Mouse (Mus musculus): ENCODE measurements around the gene Uhrf1bp1l. TPM values are rescaled to one million over a fixed set of nuclear protein-coding genes. Genes with fewer than 3 reads are reported as not detected.
"Not testable (repeated sequence)": the region's sequence is repeated elsewhere in the genome, so short reads cannot be mapped to it uniquely, and the experiment has no call there.

The Uhrf1bp1l gene
- 22.0 and 33.6 TPM in 2 replicates for polyA plus RNA-seq (2012; rRNA removed)

- no peak for DNase-seq (ENCODE audit: low read depth)
Measured at GRCm38 (mm10) chr10:89744871-89745665, at the start of gene Uhrf1bp1l. Gene Uhrf1bp1l, plus strand, starts transcription at chr10:89744991.

- DNase-seq (ENCODE audit: low read depth) = no peak
Measured at GRCm38 (mm10) chr10:89695194-89695911, 49.4 kb upstream of the Uhrf1bp1l start.

GRCm38 (mm10) chr10:89696270-89696669 is 48.5 kb upstream of the Uhrf1bp1l start:
- DNase-seq (ENCODE audit: low read depth) = not testable (repeated sequence)

- no peak for DNase-seq (ENCODE audit: low read depth)
Measured at GRCm38 (mm10) chr10:89697956-89698355, 46.8 kb upstream of the Uhrf1bp1l start.

GRCm38 (mm10) chr10:89703042-89703441 is 41.7 kb upstream of the Uhrf1bp1l start:
- no peak for DNase-seq (ENCODE audit: low read depth)

- no peak for DNase-seq (ENCODE audit: low read depth)
Measured at GRCm38 (mm10) chr10:89707397-89707796, 37.4 kb upstream of the Uhrf1bp1l start.

- DNase-seq (ENCODE audit: low read depth) = no peak
Measured at GRCm38 (mm10) chr10:89708720-89709119, 36.1 kb upstream of the Uhrf1bp1l start.

- DNase-seq (ENCODE audit: low read depth) = no peak
Measured at GRCm38 (mm10) chr10:89714910-89715309, 29.9 kb upstream of the Uhrf1bp1l start.

- no peak for DNase-seq (ENCODE audit: low read depth)
Measured at GRCm38 (mm10) chr10:89720252-89720651, 24.5 kb upstream of the Uhrf1bp1l start.

GRCm38 (mm10) chr10:89720796-89721195 is 24.0 kb upstream of the Uhrf1bp1l start:
- no peak for DNase-seq (ENCODE audit: low read depth)

GRCm38 (mm10) chr10:89722247-89723195 is 22.3 kb upstream of the Uhrf1bp1l start:
- peak; percentile 87 for DNase-seq (ENCODE audit: low read depth)

- DNase-seq (ENCODE audit: low read depth) = no peak
Measured at GRCm38 (mm10) chr10:89730386-89730785, 14.4 kb upstream of the Uhrf1bp1l start.

- DNase-seq (ENCODE audit: low read depth) = no peak
Measured at GRCm38 (mm10) chr10:89731341-89731740, 13.4 kb upstream of the Uhrf1bp1l start.

GRCm38 (mm10) chr10:89732001-89732794 is 12.6 kb upstream of the Uhrf1bp1l start, which contains the start of gene Actr6:
Gene Actr6, minus strand, starts transcription at chr10:89732295.
- DNase-seq (ENCODE audit: low read depth) = no peak

- DNase-seq (ENCODE audit: low read depth) = no peak
Measured at GRCm38 (mm10) chr10:89737092-89737491, 7.7 kb upstream of the Uhrf1bp1l start.

- DNase-seq (ENCODE audit: low read depth) = no peak
Measured at GRCm38 (mm10) chr10:89737887-89738286, 6.9 kb upstream of the Uhrf1bp1l start.

- no peak for DNase-seq (ENCODE audit: low read depth)
Measured at GRCm38 (mm10) chr10:89738395-89738794, 6.4 kb upstream of the Uhrf1bp1l start.

- DNase-seq (ENCODE audit: low read depth) = no peak
Measured at GRCm38 (mm10) chr10:89739703-89740102, 5.1 kb upstream of the Uhrf1bp1l start.

- DNase-seq (ENCODE audit: low read depth) = no peak
Measured at GRCm38 (mm10) chr10:89740995-89741394, 3.8 kb upstream of the Uhrf1bp1l start.

GRCm38 (mm10) chr10:89743266-89743665 is 1.5 kb upstream of the Uhrf1bp1l start:
- DNase-seq (ENCODE audit: low read depth) = no peak

- DNase-seq (ENCODE audit: low read depth) = no peak
Measured at GRCm38 (mm10) chr10:89744341-89744740, 450 bp upstream of the Uhrf1bp1l start.
